Mouse (Mus musculus) v-Abl transformed pro-B cells (cell line): ENCODE results near the gene Cldn34b3.
"Not testable (repeated sequence)": the region's sequence is repeated elsewhere in the genome, so short reads cannot be mapped to it uniquely, and the experiment has no call there.

Source experiments
- in situ Hi-C, 2 experiments: fragments of 400-800 bp; cut with MboI; formaldehyde crosslinking; loops; one replicate each; pipeline ENCODE4 v1.15.1; 2025; ENCODE audit not compliant: unreplicated experiment in 2 of 2

Gene Cldn34b3

DNA sequence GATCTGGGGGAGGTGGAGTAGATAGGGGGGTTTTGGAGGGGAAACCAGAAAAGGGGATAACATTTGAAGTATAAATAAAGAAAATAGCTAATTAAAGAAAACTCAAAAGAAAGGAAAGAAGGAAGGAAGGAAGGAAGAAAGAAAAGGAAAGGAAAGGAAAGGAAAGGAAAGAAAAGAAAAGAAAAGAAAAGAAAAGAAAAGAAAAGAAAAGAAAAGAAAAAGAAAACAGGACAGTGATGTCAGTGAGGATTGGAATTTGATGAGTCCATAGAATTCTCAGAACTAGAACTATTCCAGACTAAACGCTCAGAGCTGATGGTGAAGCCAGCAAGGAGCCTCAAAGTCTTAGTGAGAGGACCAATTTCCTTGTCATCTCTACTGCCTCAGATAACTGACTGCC is at the start of gene Cldn34b3:
Cldn34b3 (plus strand) TSS at position 301 of the 400 bp plus-strand sequence.
- in situ Hi-C loops, result not testable (repeated sequence)
